Mouse (Mus musculus) embryo, embryonic 9.5 days (tissue): ENCODE data around the gene Setd1b.
"Not testable (repeated sequence)": the region's sequence is repeated elsewhere in the genome, so short reads cannot be mapped to it uniquely, and the experiment has no call there.

Source experiments
- DNase-seq: peaks from one replicate; pipeline ENCODE4 v3.0.0-alpha.2; 2017; ENCODE audit errors: extremely low spot score

Gene Setd1b

GRCm38 (mm10) chr5:123200816-123201522 is 59.0 kb downstream of the Setd1b start:
- not testable (repeated sequence) for DNase-seq

- no peak for DNase-seq
Observed at GRCm38 (mm10) chr5:123201523-123201892, 59.5 kb downstream of the Setd1b start.

- DNase-seq: no peak
Observed at GRCm38 (mm10) chr5:123201987-123202386, 60.0 kb downstream of the Setd1b start.

GRCm38 (mm10) chr5:123202771-123203170 is 60.8 kb downstream of the Setd1b start:
- DNase-seq: not testable (repeated sequence)

GRCm38 (mm10) chr5:123203591-123203990 is 61.6 kb downstream of the Setd1b start:
- not testable (repeated sequence) for DNase-seq
